Mouse (Mus musculus): Measurements from ENCODE around the gene Adi1. TPM values are rescaled to one million over a fixed set of nuclear protein-coding genes. Genes with fewer than 3 reads are reported as not detected.

Adi1 gene
- 71.1 and 72.1 TPM in 2 replicates for polyA plus RNA-seq (2014; fragmentation: Nextera tagmentation; extraction: Ambion mirVana)

DNA sequence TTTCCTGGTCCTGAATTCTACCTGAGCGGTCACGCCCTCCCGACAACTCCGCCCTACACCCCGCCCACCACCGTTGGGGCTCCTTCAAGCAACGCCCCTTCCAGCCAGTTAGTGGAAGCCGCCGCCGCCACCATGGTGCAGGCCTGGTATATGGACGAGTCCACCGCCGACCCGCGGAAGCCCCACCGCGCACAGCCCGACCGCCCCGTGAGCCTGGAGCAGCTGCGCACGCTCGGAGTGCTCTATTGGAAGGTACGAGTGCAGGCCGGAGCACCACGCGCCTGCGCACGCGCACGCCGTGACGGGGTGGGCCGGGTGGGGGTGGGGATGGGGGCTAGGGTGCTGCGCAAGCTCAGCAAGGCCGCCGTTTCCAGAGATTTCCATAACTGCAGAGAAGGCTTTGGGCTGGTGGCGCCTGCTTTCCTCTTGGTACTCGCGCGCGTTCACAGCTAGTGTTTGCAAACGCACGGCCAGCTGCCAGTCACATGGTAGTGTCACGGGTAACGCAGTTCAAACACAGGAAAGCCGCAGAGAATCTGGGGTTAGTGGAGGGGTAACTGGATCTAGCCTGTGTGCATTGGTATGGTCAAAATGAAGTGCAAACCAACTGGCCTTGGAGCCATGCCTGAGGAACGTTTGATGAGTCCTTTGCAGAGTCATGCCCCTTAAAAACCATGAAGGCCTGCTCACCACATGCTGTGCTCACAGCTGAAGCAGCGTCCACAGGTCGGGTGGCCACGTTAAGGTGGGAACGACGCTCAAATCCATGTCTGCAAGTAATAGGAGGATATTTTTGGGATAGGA, at the start of gene Adi1:
Adi1 (plus strand) TSS at position 111 of the 804 bp plus-strand sequence.
- Histone ChIP-seq H3K9me3 (ENCODE audit: control insufficient read depth, low read length) (0 out of 2 replicates have a peak, but pooled peaks cover 2% of the 10 kb centered on the region), H3K4me2 (ENCODE audit: low read depth, severe bottlenecking) (peak within 1 kb of the TSS; percentile 54), H3K27me3 (ENCODE audit: control insufficient read depth, insufficient read depth, low read length) (no peaks in the 10 kb centered on the region), H3K27ac (replicated peaks; ENCODE audit: low read depth, low read length) (peak within 1 kb of the TSS; percentile 80), H3K9ac (ENCODE audit: low read length) (peak within 1 kb of the TSS; percentile 69), H3K36me3 (ENCODE audit: control insufficient read depth, insufficient read depth, low read length) (no peaks in the 10 kb centered on the region; the same call in 1 of the 2 replicates), H3K4me3 (ENCODE audit: low read depth, low read length) (peak within 1 kb of the TSS; percentile 47), H3K4me1 (ENCODE audit: control insufficient read depth, insufficient read depth, low read length) (no peaks in the 10 kb centered on the region)
- WGBS = 3% methylated on average over 50 of the region's 53 CpGs
- DNase-seq (ENCODE audit: low spot score) = peak; percentile 90
- peak; percentile 96 for ATAC-seq (ENCODE audit: insufficient number of reproducible peaks, low FRiP score, low TSS enrichment, low read depth)

DNA sequence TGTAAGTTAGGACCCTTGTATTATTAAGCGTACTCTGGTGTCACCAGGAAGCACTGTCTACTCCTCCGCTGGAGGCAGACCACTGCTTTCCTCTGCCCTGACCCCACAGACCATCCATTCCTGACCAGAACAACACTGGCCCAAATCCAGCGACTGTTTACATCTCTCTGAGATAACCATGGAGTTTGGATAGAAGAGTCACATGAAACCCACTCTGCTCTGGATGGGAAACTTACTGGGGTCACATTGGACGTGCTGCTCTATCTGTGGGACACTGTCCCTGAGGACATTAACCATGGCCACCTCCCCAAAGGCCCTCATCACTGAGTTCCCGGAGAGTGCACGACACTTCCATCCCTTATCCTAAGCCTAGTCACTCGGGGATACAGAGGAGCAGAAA, 49.6 kb upstream of the Adi1 start:
- 88% methylated on average over 7 of the region's 7 CpGs for whole genome bisulfite sequencing
- H3K27me3 ChIP-seq (ENCODE audit: control insufficient read depth, insufficient read depth, low read length) = no peaks in the 10 kb centered on the region
- H3K9me3 ChIP-seq (ENCODE audit: control insufficient read depth, low read length) = no peaks in the 10 kb centered on the region
- no peak overlapping the region for H3K4me3 ChIP-seq (ENCODE audit: low read depth, low read length)
- DNase-seq (ENCODE audit: low spot score) (no peak), ATAC-seq (ENCODE audit: insufficient number of reproducible peaks, low FRiP score, low TSS enrichment, low read depth) (no peak)
- H3K9ac ChIP-seq (ENCODE audit: low read length) = no peak overlapping the region
- peaks cover 14% of the 10 kb centered on the region for H3K36me3 ChIP-seq (ENCODE audit: control insufficient read depth, insufficient read depth, low read length)
- no peaks in the 10 kb centered on the region for H3K4me1 ChIP-seq (ENCODE audit: control insufficient read depth, insufficient read depth, low read length)
- no peak overlapping the region for H3K27ac ChIP-seq (replicated peaks; ENCODE audit: low read depth, low read length)
- H3K4me2 ChIP-seq (ENCODE audit: low read depth, severe bottlenecking) = no peak overlapping the region

DNA sequence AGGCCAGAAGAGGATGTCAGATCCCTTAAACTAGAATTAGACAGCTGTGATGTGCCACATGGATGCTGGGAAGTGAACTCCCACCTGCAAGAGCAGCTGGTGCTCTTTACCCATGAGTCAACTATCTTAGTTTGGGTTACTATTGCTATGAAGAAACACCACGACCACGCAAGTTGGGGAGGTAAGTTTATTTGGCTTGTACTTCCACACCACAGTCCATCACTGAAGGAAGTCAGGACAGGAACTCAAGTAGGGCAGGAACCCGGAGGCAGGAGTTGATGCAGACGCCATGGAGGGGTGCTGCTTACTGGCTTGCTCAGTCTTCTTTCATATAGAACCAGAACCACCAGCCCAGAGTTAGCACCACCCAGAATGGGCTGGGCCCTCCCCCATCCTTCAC, 47.9 kb upstream of the Adi1 start:
- ATAC-seq (ENCODE audit: insufficient number of reproducible peaks, low FRiP score, low TSS enrichment, low read depth) = no peak
- peaks cover 24% of the 10 kb centered on the region for H3K36me3 ChIP-seq (ENCODE audit: control insufficient read depth, insufficient read depth, low read length)
- WGBS = 76% methylated on average over 4 of the region's 4 CpGs
- H3K4me2 ChIP-seq (ENCODE audit: low read depth, severe bottlenecking) = no peak overlapping the region
- no peaks in the 10 kb centered on the region for H3K9me3 ChIP-seq (ENCODE audit: control insufficient read depth, low read length)
- H3K27ac ChIP-seq (replicated peaks; ENCODE audit: low read depth, low read length) = no peak overlapping the region
- DNase-seq (ENCODE audit: low spot score) = no peak
- no peak overlapping the region for H3K4me3 ChIP-seq (ENCODE audit: low read depth, low read length)
- no peak overlapping the region for H3K9ac ChIP-seq (ENCODE audit: low read length)
- H3K4me1 ChIP-seq (ENCODE audit: control insufficient read depth, insufficient read depth, low read length) = no peaks in the 10 kb centered on the region
- H3K27me3 ChIP-seq (ENCODE audit: control insufficient read depth, insufficient read depth, low read length) = no peaks in the 10 kb centered on the region

DNA sequence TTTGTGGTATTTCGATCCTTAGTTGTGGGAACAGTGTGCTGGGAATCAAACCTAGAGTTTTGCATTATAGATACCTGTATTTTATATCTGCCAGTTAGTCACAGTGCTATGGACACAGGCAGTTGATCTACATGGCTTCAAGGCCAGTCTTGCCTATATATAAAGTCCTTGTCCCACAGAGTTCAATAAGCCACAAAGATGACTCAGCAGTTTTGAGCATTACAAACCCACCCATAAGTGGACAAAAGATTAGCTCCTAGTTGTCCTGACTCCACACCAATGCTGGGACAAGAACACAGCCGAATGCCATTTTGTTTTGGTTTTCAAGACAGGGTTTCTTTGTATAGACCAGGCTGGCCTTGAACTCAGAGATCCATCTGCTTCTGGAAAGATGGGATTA, 46.6 kb upstream of the Adi1 start:
- Histone ChIP-seq H3K9me3 (ENCODE audit: control insufficient read depth, low read length) (no peaks in the 10 kb centered on the region), H3K27me3 (ENCODE audit: control insufficient read depth, insufficient read depth, low read length) (no peaks in the 10 kb centered on the region), H3K36me3 (ENCODE audit: control insufficient read depth, insufficient read depth, low read length) (peaks cover 35% of the 10 kb centered on the region), H3K9ac (ENCODE audit: low read length) (no peak overlapping the region), H3K4me1 (ENCODE audit: control insufficient read depth, insufficient read depth, low read length) (no peaks in the 10 kb centered on the region), H3K4me2 (ENCODE audit: low read depth, severe bottlenecking) (no peak overlapping the region), H3K27ac (replicated peaks; ENCODE audit: low read depth, low read length) (no peak overlapping the region), H3K4me3 (ENCODE audit: low read depth, low read length) (no peak overlapping the region)
- ATAC-seq (ENCODE audit: insufficient number of reproducible peaks, low FRiP score, low TSS enrichment, low read depth) (no peak), DNase-seq (ENCODE audit: low spot score) (no peak)
- WGBS = 92% methylated on average over 2 of the region's 2 CpGs

DNA sequence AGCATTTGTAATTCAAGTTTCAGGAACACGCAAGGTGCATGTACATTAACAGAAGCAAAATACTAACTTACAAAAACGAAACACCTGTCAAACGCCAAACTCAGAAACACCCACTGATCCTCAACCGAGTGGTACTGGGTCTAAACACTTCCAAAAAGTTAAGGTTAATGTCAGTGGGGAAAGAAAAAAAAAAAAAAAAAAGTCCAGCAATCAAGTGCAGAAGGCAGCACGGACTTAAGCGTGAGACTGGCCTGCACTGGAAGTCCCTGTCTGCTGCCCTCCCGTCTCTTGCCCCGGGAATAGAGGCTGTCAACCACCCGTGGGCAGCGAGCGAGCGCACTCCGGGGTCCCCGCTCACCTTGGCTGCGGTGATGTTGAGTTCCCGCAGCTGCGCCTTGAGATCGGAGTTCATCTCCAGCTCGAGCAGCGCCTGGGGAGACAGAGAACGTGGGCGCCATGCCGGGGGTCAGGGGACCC, 39.9 kb upstream of the Adi1 start:
- Histone ChIP-seq H3K4me2 (ENCODE audit: low read depth, severe bottlenecking) (peak overlapping the region; percentile 69), H3K4me3 (ENCODE audit: low read depth, low read length) (peak overlapping the region; percentile 91), H3K9ac (ENCODE audit: low read length) (peak overlapping the region; percentile 93), H3K27me3 (ENCODE audit: control insufficient read depth, insufficient read depth, low read length) (no peaks in the 10 kb centered on the region), H3K36me3 (ENCODE audit: control insufficient read depth, insufficient read depth, low read length) (peaks cover 33% of the 10 kb centered on the region), H3K9me3 (ENCODE audit: control insufficient read depth, low read length) (no peaks in the 10 kb centered on the region), H3K4me1 (ENCODE audit: control insufficient read depth, insufficient read depth, low read length) (peaks cover 6% of the 10 kb centered on the region; the same call in 1 of the 2 replicates), H3K27ac (replicated peaks; ENCODE audit: low read depth, low read length) (no peak overlapping the region; the same call in 1 of the 2 replicates)
- DNase-seq (ENCODE audit: low spot score) (no peak), ATAC-seq (ENCODE audit: insufficient number of reproducible peaks, low FRiP score, low TSS enrichment, low read depth) (no peak; the same call in 1 of the 2 replicates)
- 2% methylated on average over 23 of the region's 23 CpGs for WGBS

DNA sequence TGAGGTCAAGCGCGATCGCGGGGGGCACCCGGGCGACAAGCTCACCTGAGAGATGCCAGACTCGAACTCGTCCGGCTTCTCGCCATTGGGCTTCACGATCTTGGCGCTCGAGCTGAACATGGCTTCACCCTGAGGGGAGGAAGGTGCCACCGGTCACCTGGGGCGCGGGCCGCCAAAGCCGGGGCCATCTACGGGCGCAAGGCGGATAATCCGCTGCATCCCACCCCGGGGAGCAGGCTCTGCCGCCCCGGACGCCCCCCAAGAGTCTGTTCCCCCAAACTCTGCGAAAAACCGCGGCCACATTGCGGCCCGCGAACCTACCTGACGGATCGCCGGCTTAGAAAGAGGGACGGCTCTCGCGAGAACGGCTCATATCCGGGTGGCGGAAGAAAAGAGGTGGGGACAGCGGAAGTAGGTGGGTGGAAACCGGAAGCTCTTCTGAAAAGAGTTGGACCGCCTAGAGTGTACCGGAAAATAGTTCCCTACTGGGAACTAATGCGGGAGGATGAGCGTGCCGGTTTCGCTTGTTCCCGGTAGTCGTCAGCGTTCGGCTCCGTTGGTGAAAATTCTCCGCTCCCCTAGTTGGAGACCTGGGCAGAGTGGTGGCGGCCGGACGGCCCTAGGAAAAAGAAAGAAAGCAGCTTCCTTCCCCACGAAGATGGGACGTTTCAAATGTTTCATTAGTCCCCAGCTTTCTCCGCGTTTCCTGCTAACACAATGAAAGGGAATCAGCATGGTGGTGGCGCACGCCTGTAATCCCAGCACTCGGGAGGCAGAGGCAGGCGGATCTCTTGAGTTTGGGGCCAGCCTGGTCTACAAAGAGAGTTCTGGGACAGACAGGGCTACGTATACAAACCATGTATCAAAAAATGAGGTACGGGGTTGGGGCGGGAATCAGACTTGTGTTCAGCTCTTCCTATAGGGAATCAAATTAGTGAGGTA, 39.2 kb upstream of the Adi1 start, which contains the start of gene Rps7:
Rps7 (minus strand) TSS at position 419 of the 942 bp plus-strand sequence.
- WGBS = 6% methylated on average over 67 of the region's 69 CpGs

DNA sequence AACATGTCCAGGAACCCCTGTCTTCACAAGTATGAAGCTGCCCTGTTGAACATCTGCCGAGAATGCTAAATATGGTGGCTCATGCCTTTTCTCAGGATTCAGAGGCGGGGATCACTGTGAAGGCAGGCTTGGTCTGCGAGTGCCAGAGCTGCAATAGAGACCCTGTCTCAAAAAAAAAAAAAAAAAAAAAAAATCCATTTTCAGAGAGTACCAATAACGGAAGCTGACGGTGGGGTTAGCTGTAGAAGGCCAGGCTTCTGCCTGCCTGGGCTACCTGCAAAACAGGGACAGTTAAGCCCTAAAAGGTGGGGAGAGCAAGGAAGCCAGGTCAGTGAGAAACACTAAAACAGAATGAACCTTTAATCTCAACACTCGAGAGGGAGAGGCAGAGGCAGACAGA, 38.5 kb upstream of the Adi1 start:
- Histone ChIP-seq H3K27me3 (ENCODE audit: control insufficient read depth, insufficient read depth, low read length) (no peaks in the 10 kb centered on the region), H3K27ac (replicated peaks; ENCODE audit: low read depth, low read length) (no peak overlapping the region), H3K9ac (ENCODE audit: low read length) (no peak overlapping the region), H3K4me2 (ENCODE audit: low read depth, severe bottlenecking) (no peak overlapping the region), H3K9me3 (ENCODE audit: control insufficient read depth, low read length) (no peaks in the 10 kb centered on the region), H3K36me3 (ENCODE audit: control insufficient read depth, insufficient read depth, low read length) (peaks cover 22% of the 10 kb centered on the region), H3K4me1 (ENCODE audit: control insufficient read depth, insufficient read depth, low read length) (peaks cover 6% of the 10 kb centered on the region; the same call in 1 of the 2 replicates), H3K4me3 (ENCODE audit: low read depth, low read length) (no peak overlapping the region)
- DNase-seq (ENCODE audit: low spot score) = no peak
- WGBS = 87% methylated on average over 6 of the region's 6 CpGs
- no peak for ATAC-seq (ENCODE audit: insufficient number of reproducible peaks, low FRiP score, low TSS enrichment, low read depth)

More for the DNA sequence above, 39.2 kb upstream of the Adi1 start, which contains the start of gene Rps7:
- no peak within 1 kb of the TSS; the same call in none of the 2 replicates for H3K27ac ChIP-seq (replicated peaks; ENCODE audit: low read depth, low read length)
- no peaks in the 10 kb centered on the region for H3K9me3 ChIP-seq (ENCODE audit: control insufficient read depth, low read length)
- ATAC-seq (ENCODE audit: insufficient number of reproducible peaks, low FRiP score, low TSS enrichment, low read depth) (peak; percentile 92), DNase-seq (ENCODE audit: low spot score) (peak; percentile 95)
- peaks cover 26% of the 10 kb centered on the region for H3K36me3 ChIP-seq (ENCODE audit: control insufficient read depth, insufficient read depth, low read length)
- H3K4me2 ChIP-seq (ENCODE audit: low read depth, severe bottlenecking) = peak within 1 kb of the TSS; percentile 69
- peaks cover 6% of the 10 kb centered on the region; the same call in 1 of the 2 replicates for H3K4me1 ChIP-seq (ENCODE audit: control insufficient read depth, insufficient read depth, low read length)
- peak within 1 kb of the TSS; percentile 93 for H3K9ac ChIP-seq (ENCODE audit: low read length)
- H3K27me3 ChIP-seq (ENCODE audit: control insufficient read depth, insufficient read depth, low read length) = no peaks in the 10 kb centered on the region
- peak within 1 kb of the TSS; percentile 91 for H3K4me3 ChIP-seq (ENCODE audit: low read depth, low read length)

DNA sequence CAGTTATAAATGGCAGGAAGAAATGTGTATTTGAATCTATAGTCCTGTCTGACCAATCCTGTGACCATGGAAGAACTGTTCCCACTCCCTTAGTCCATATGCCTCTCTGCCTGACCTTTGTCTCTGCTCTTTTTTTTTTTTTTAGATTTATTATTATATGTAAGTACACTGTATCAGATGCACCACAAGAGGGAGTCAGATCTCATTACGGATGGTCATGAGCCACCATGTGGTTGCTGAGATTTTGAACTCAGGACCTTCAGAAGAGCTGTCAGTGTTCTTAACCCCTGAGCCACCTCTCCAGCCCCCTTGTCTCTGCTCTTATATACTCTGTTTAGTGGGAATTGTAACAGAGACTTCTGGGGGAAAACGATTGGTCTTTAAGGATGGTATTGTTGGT, 36.3 kb upstream of the Adi1 start:
- no peaks in the 10 kb centered on the region for H3K27me3 ChIP-seq (ENCODE audit: control insufficient read depth, insufficient read depth, low read length)
- H3K27ac ChIP-seq (replicated peaks; ENCODE audit: low read depth, low read length) = no peak overlapping the region
- ATAC-seq (ENCODE audit: insufficient number of reproducible peaks, low FRiP score, low TSS enrichment, low read depth) (no peak), DNase-seq (ENCODE audit: low spot score) (no peak)
- 81% methylated on average over 2 of the region's 2 CpGs for WGBS
- no peaks in the 10 kb centered on the region for H3K9me3 ChIP-seq (ENCODE audit: control insufficient read depth, low read length)
- peaks cover 6% of the 10 kb centered on the region; the same call in 1 of the 2 replicates for H3K4me1 ChIP-seq (ENCODE audit: control insufficient read depth, insufficient read depth, low read length)
- H3K9ac ChIP-seq (ENCODE audit: low read length) = no peak overlapping the region
- no peak overlapping the region for H3K4me3 ChIP-seq (ENCODE audit: low read depth, low read length)
- H3K4me2 ChIP-seq (ENCODE audit: low read depth, severe bottlenecking) = no peak overlapping the region
- H3K36me3 ChIP-seq (ENCODE audit: control insufficient read depth, insufficient read depth, low read length) = peaks cover 5% of the 10 kb centered on the region
